Mouse (Mus musculus) lung, embryonic 15.5 days (tissue): Measurements from ENCODE around the gene Tmprss9. TPM values are rescaled to one million over a fixed set of nuclear protein-coding genes. Genes with fewer than 3 reads are reported as not detected.

Experiments used
- ATAC-seq: fragments of 200-750 bp; cut with Nextera tagmentation; 2 replicates; pipeline ENCODE4 v1.8.0; 2017; ENCODE audit warnings: moderate number of reproducible peaks, borderline replicate concordance; ENCODE audit not compliant: low FRiP score, low TSS enrichment; ENCODE audit errors: extremely low read depth
- H3K27ac ChIP-seq: fragments of 300-500 bp; sonication (generic); 2 replicates; pipeline ENCODE4 v1.5.1; 2015; ENCODE audit warnings: moderate library complexity, mild to moderate bottlenecking, inconsistent platforms
- H3K27me3 ChIP-seq: fragments of 300-500 bp; sonication (generic); 2 replicates; pipeline ENCODE4 v1.6.1; 2015; ENCODE audit warnings: inconsistent platforms
- H3K36me3 ChIP-seq: fragments of 300-500 bp; sonication (generic); 2 replicates; pipeline ENCODE4 v1.6.1; 2015; ENCODE audit warnings: inconsistent platforms
- H3K4me1 ChIP-seq: fragments of 300-500 bp; sonication (generic); 2 replicates; pipeline ENCODE4 v1.6.1; 2015; ENCODE audit warnings: inconsistent platforms
- H3K4me2 ChIP-seq: fragments of 300-500 bp; sonication (generic); 2 replicates; pipeline ENCODE4 v1.6.1; 2015; ENCODE audit warnings: inconsistent platforms, mild to moderate bottlenecking, moderate library complexity
- H3K4me3 ChIP-seq: fragments of 300-500 bp; sonication (generic); 2 replicates; pipeline ENCODE4 v1.5.1; 2015; ENCODE audit warnings: mild to moderate bottlenecking, inconsistent platforms
- H3K9ac ChIP-seq: fragments of 300-500 bp; sonication (generic); 2 replicates; pipeline ENCODE4 v1.6.1; 2015; ENCODE audit warnings: inconsistent platforms
- H3K9me3 ChIP-seq: fragments of 300-500 bp; sonication (generic); 2 replicates; pipeline ENCODE4 v1.6.1; 2016; ENCODE audit warnings: inconsistent platforms
- WGBS: fragments of 180-500 bp; shearing (Covaris S2); methylation state at CpG from one replicate; pipeline ENCODE4 v1.1.7; 2015; 5-methylcytosine and 5-hydroxymethylcytosine counted together
- polyA plus RNA-seq: library from polyadenylated mRNA; unstranded; fragments of >200 nt; fragmentation: Nextera tagmentation; extraction: Ambion mirVana; gene quantifications from 2 replicates; pipeline ENCODE4 v1.2.1, GENCODE M21; 2015

Tmprss9 gene
- polyA plus RNA-seq, 1 experiment from 2014 or later, result not detected

- H3K4me2 ChIP-seq, result no peak overlapping the region
- H3K27me3 ChIP-seq, result no peaks in the 10 kb centered on the region
- H3K9me3 ChIP-seq, result no peaks in the 10 kb centered on the region
- no peak for ATAC-seq
- WGBS, result 88% methylated on average over 11 of the region's 11 CpGs
- H3K27ac ChIP-seq, result no peak overlapping the region
- no peak overlapping the region for H3K9ac ChIP-seq
- H3K4me1 ChIP-seq, result peaks cover 10% of the 10 kb centered on the region
- H3K4me3 ChIP-seq, result no peak overlapping the region
- H3K36me3 ChIP-seq, result peaks cover 62% of the 10 kb centered on the region
Observed at GRCm38 (mm10) chr10:80904709-80905108, 33.1 kb downstream of the Tmprss9 start.

GRCm38 (mm10) chr10:80909375-80910162 lies 37.9 kb downstream of the Tmprss9 start:
- Histone ChIP-seq H3K4me1 (no peaks in the 10 kb centered on the region), H3K9me3 (no peaks in the 10 kb centered on the region), H3K27me3 (no peaks in the 10 kb centered on the region), H3K4me3 (no peak overlapping the region), H3K36me3 (peaks cover 68% of the 10 kb centered on the region), H3K9ac (no peak overlapping the region), H3K4me2 (no peak overlapping the region), H3K27ac (no peak overlapping the region)
- no peak for ATAC-seq
- 92% methylated on average over 22 of the region's 22 CpGs for WGBS

GRCm38 (mm10) chr10:80911354-80911753 lies 39.7 kb downstream of the Tmprss9 start:
- H3K36me3 ChIP-seq, result peaks cover 58% of the 10 kb centered on the region
- no peak overlapping the region for H3K4me3 ChIP-seq
- no peak for ATAC-seq
- no peak overlapping the region for H3K9ac ChIP-seq
- 92% methylated on average over 4 of the region's 4 CpGs for WGBS
- H3K27ac ChIP-seq, result no peak overlapping the region
- H3K4me2 ChIP-seq, result no peak overlapping the region
- H3K4me1 ChIP-seq, result peaks cover 5% of the 10 kb centered on the region
- H3K9me3 ChIP-seq, result no peaks in the 10 kb centered on the region
- no peaks in the 10 kb centered on the region for H3K27me3 ChIP-seq

- H3K9ac ChIP-seq, result no peak overlapping the region
- peaks cover 10% of the 10 kb centered on the region for H3K4me1 ChIP-seq
- H3K27me3 ChIP-seq, result no peaks in the 10 kb centered on the region
- no peak overlapping the region for H3K27ac ChIP-seq
- no peak overlapping the region for H3K4me2 ChIP-seq
- no peak overlapping the region for H3K4me3 ChIP-seq
- no peaks in the 10 kb centered on the region for H3K9me3 ChIP-seq
- H3K36me3 ChIP-seq, result peaks cover 58% of the 10 kb centered on the region
- ATAC-seq, result no peak
Observed at GRCm38 (mm10) chr10:80911891-80912290, 40.2 kb downstream of the Tmprss9 start.

- Histone ChIP-seq H3K36me3 (peaks cover 51% of the 10 kb centered on the region), H3K9ac (no peak overlapping the region), H3K27me3 (no peaks in the 10 kb centered on the region)
Observed at GRCm38 (mm10) chr10:80913364-80914011, 41.8 kb downstream of the Tmprss9 start.

GRCm38 (mm10) chr10:80914253-80914656 lies 42.6 kb downstream of the Tmprss9 start:
- peaks cover 44% of the 10 kb centered on the region for H3K36me3 ChIP-seq
- H3K4me2 ChIP-seq, result no peak overlapping the region
- peaks cover 24% of the 10 kb centered on the region for H3K4me1 ChIP-seq
- no peaks in the 10 kb centered on the region for H3K27me3 ChIP-seq
- no peak overlapping the region for H3K27ac ChIP-seq
- no peak overlapping the region for H3K4me3 ChIP-seq
- no peak for ATAC-seq
- WGBS, result 81% methylated on average over 5 of the region's 5 CpGs
- no peak overlapping the region for H3K9ac ChIP-seq
- H3K9me3 ChIP-seq, result no peaks in the 10 kb centered on the region

More at GRCm38 (mm10) chr10:80913364-80914011, 41.8 kb downstream of the Tmprss9 start:
- Histone ChIP-seq H3K4me1 (peaks cover 22% of the 10 kb centered on the region), H3K27ac (no peak overlapping the region), H3K4me3 (no peak overlapping the region), H3K9me3 (no peaks in the 10 kb centered on the region), H3K4me2 (no peak overlapping the region)
- 83% methylated on average over 7 of the region's 8 CpGs for WGBS
- no peak for ATAC-seq

- WGBS, result 80% methylated on average over 2 of the region's 2 CpGs
- H3K4me3 ChIP-seq, result no peak overlapping the region
- H3K9me3 ChIP-seq, result no peaks in the 10 kb centered on the region
- H3K4me1 ChIP-seq, result peaks cover 24% of the 10 kb centered on the region
- no peaks in the 10 kb centered on the region for H3K27me3 ChIP-seq
- ATAC-seq, result no peak
- H3K4me2 ChIP-seq, result no peak overlapping the region
- H3K9ac ChIP-seq, result no peak overlapping the region
- peaks cover 34% of the 10 kb centered on the region for H3K36me3 ChIP-seq
- H3K27ac ChIP-seq, result no peak overlapping the region
Observed at GRCm38 (mm10) chr10:80915260-80915659, 43.6 kb downstream of the Tmprss9 start.

GRCm38 (mm10) chr10:80915736-80916135 lies 44.1 kb downstream of the Tmprss9 start:
- ATAC-seq, result no peak
- peaks cover 31% of the 10 kb centered on the region for H3K36me3 ChIP-seq
- H3K4me1 ChIP-seq, result peaks cover 24% of the 10 kb centered on the region
- H3K27ac ChIP-seq, result no peak overlapping the region
- no peak overlapping the region for H3K9ac ChIP-seq
- H3K4me3 ChIP-seq, result no peak overlapping the region
- no peaks in the 10 kb centered on the region for H3K27me3 ChIP-seq
- no peaks in the 10 kb centered on the region for H3K9me3 ChIP-seq
- WGBS, result 71% methylated on average over 4 of the region's 4 CpGs
- H3K4me2 ChIP-seq, result no peak overlapping the region

GRCm38 (mm10) chr10:80917336-80917778 lies 45.7 kb downstream of the Tmprss9 start:
- Histone ChIP-seq H3K27me3 (no peaks in the 10 kb centered on the region), H3K4me1 (peaks cover 31% of the 10 kb centered on the region), H3K36me3 (peaks cover 18% of the 10 kb centered on the region), H3K4me3 (peak overlapping the region; percentile 99), H3K4me2 (peak overlapping the region; percentile 95), H3K9ac (peak overlapping the region; percentile 88), H3K27ac (peak overlapping the region; percentile 83), H3K9me3 (no peaks in the 10 kb centered on the region)
- ATAC-seq, result peak; percentile 35; the same call in 1 of the 2 replicates
- 3% methylated on average over 15 of the region's 15 CpGs for WGBS

GRCm38 (mm10) chr10:80917779-80918434 lies 46.3 kb downstream of the Tmprss9 start, which contains the start of gene Lmnb2:
Lmnb2 (minus strand) TSS chr10:80918245.
- peak within 1 kb of the TSS; percentile 83 for H3K27ac ChIP-seq
- WGBS, result under 1% methylated on average over 61 of the region's 61 CpGs
- peak within 1 kb of the TSS; percentile 95 for H3K4me2 ChIP-seq
- peak within 1 kb of the TSS; percentile 99 for H3K4me3 ChIP-seq
- peak; percentile 35; the same call in 1 of the 2 replicates for ATAC-seq
- no peaks in the 10 kb centered on the region for H3K27me3 ChIP-seq
- peaks cover 37% of the 10 kb centered on the region for H3K4me1 ChIP-seq
- no peaks in the 10 kb centered on the region for H3K9me3 ChIP-seq
- H3K9ac ChIP-seq, result peak within 1 kb of the TSS; percentile 88
- peaks cover 14% of the 10 kb centered on the region for H3K36me3 ChIP-seq

GRCm38 (mm10) chr10:80921923-80922322 lies 50.3 kb downstream of the Tmprss9 start:
- WGBS, result 5% methylated on average over 16 of the region's 16 CpGs
- Histone ChIP-seq H3K27ac (peak overlapping the region; percentile 75), H3K9me3 (no peaks in the 10 kb centered on the region), H3K4me3 (peak overlapping the region; percentile 31), H3K9ac (peak overlapping the region; percentile 43), H3K36me3 (no peaks in the 10 kb centered on the region), H3K4me2 (peak overlapping the region; percentile 58), H3K27me3 (no peaks in the 10 kb centered on the region), H3K4me1 (peaks cover 29% of the 10 kb centered on the region)
- ATAC-seq, result peak; percentile 71
